23 mouse cellular contexts compared by ENCODE assay signal in genomic region chr7:83060733-83061132, GRCm38 (mm10).
DNase-seq lines count a peak whose midpoint lies in the region; ATAC-seq and TF ChIP-seq lines count a peak whose summit lies in the region.
"Had no signal": no experiment of that assay in that cellular context is flagged by ENCODE, and none has a peak within 500 bp of the region (broad histone marks: within the 10 kb centered on the region; RNA-seq: fewer than 3 reads in every experiment).

No protein-coding gene starts in this region.

- H3K9ac ChIP-seq in neural tube, embryonic 15.5 days (replicated peaks) = no peak overlapping the region
- H3K9ac ChIP-seq in embryonic facial prominence, embryonic 11.5 days (replicated peaks; ENCODE audit: low read length) = no peak overlapping the region
- H3K9ac ChIP-seq: forebrain, postnatal 0 days; heart, embryonic 12.5 days; midbrain, embryonic 15.5 days; neural tube, embryonic 12.5 days had no signal

- no peaks in the 10 kb centered on the region for H3K9me3 ChIP-seq in neural tube, embryonic 15.5 days (replicated peaks)
- H3K9me3 ChIP-seq in embryonic facial prominence, embryonic 11.5 days (replicated peaks; ENCODE audit: control insufficient read depth, low read length) = no peaks in the 10 kb centered on the region
- no peaks in the 10 kb centered on the region for H3K9me3 ChIP-seq in limb, embryonic 10.5 days (replicated peaks)
- H3K9me3 ChIP-seq: heart, embryonic 12.5 days; midbrain, embryonic 15.5 days; neural tube, embryonic 12.5 days had no signal

- no peaks in the 10 kb centered on the region for H3K4me1 ChIP-seq in neural tube, embryonic 15.5 days
- H3K4me1 ChIP-seq in embryonic facial prominence, embryonic 11.5 days (ENCODE audit: control insufficient read depth, insufficient read depth, low read length) = no peaks in the 10 kb centered on the region
- H3K4me1 ChIP-seq in limb, embryonic 10.5 days = peaks cover 36% of the 10 kb centered on the region
- H3K4me1 ChIP-seq: midbrain, embryonic 15.5 days had no signal

- H3K36me3 ChIP-seq in neural tube, embryonic 15.5 days = no peaks in the 10 kb centered on the region
- H3K36me3 ChIP-seq in embryonic facial prominence, embryonic 11.5 days (replicated peaks; ENCODE audit: control insufficient read depth, insufficient read depth, low read depth, low read length) = no peaks in the 10 kb centered on the region
- no peaks in the 10 kb centered on the region for H3K36me3 ChIP-seq in limb, embryonic 10.5 days
- H3K36me3 ChIP-seq in myocyte (ENCODE audit: control insufficient read depth, insufficient read depth) = no peaks in the 10 kb centered on the region
- H3K36me3 ChIP-seq: heart, embryonic 12.5 days; midbrain, embryonic 15.5 days; neural tube, embryonic 12.5 days had no signal

- no peak for TF ChIP-seq POLR2A in myocyte (IDR thresholded peaks at IDR 0.05; ENCODE audit: insufficient read length, low read depth)

- no peaks in the 10 kb centered on the region for H3K27me3 ChIP-seq in neural tube, embryonic 15.5 days (replicated peaks)
- H3K27me3 ChIP-seq in embryonic facial prominence, embryonic 11.5 days (ENCODE audit: control insufficient read depth, insufficient read depth, low read length) = no peaks in the 10 kb centered on the region
- no peaks in the 10 kb centered on the region for H3K27me3 ChIP-seq in limb, embryonic 10.5 days (ENCODE audit: low read depth, poor library complexity, severe bottlenecking)
- no peaks in the 10 kb centered on the region for H3K27me3 ChIP-seq in myocyte (ENCODE audit: control insufficient read depth, insufficient read depth, insufficient read length)
- H3K27me3 ChIP-seq: heart, embryonic 12.5 days; midbrain, embryonic 15.5 days; neural tube, embryonic 12.5 days had no signal

- 8% methylated on average over 5 of the region's 5 CpGs for WGBS in neural tube, embryonic 15.5 days
- 23% methylated on average over 5 of the region's 5 CpGs for WGBS in embryonic facial prominence, embryonic 11.5 days
- 19% methylated on average over 5 of the region's 5 CpGs for WGBS in limb, embryonic 10.5 days

- no peak overlapping the region for H3K4me3 ChIP-seq in neural tube, embryonic 15.5 days (replicated peaks)
- no peak overlapping the region for H3K4me3 ChIP-seq in embryonic facial prominence, embryonic 11.5 days (ENCODE audit: low read depth, low read length)
- H3K4me3 ChIP-seq in limb, embryonic 10.5 days = no peak overlapping the region
- no peak overlapping the region for H3K4me3 ChIP-seq in myocyte
- H3K4me3 ChIP-seq: erythroblast, embryonic 14.5 days; heart, embryonic 12.5 days; midbrain, embryonic 15.5 days; neural tube, embryonic 12.5 days had no signal

- peak; percentile 18 for DNase-seq in neural tube, embryonic 10.5 days (ENCODE audit: extremely low spot score, low spot score)
- peak; percentile 91 for DNase-seq in embryonic facial prominence, embryonic 11.5 days (ENCODE audit: low spot score)
- peak; percentile 76 for DNase-seq in limb, embryonic 10.5 days (ENCODE audit: low spot score)
- no peak for DNase-seq in heart, adult 8-10 months (ENCODE audit: low spot score)
- DNase-seq in left cerebral cortex, adult 11 months (ENCODE audit: low spot score) = no peak
- DNase-seq: adrenal gland, postnatal 14 days; cerebellum, adult 8-10 months; forebrain, postnatal 0 days; gastrocnemius, postnatal 25 days; heart, postnatal 4 days; kidney, postnatal 25 days; left cerebral cortex, postnatal 4 days; lung, adult 18-20 months; lung, postnatal 4 days; thymus, adult 2 months had no signal

- no peaks in the 10 kb centered on the region for H3K79me2 ChIP-seq in myocyte (ENCODE audit: control insufficient read depth, insufficient read depth)

- H3K4me2 ChIP-seq in neural tube, embryonic 15.5 days = no peak overlapping the region
- no peak overlapping the region for H3K4me2 ChIP-seq in embryonic facial prominence, embryonic 11.5 days (ENCODE audit: low read depth, low read length)
- H3K4me2 ChIP-seq in myocyte (ENCODE audit: low read depth) = peak overlapping the region; percentile 21
- H3K4me2 ChIP-seq: heart, embryonic 12.5 days; midbrain, embryonic 15.5 days; neural tube, embryonic 12.5 days had no signal

- no peak for ATAC-seq in neural tube, embryonic 15.5 days (ENCODE audit: low FRiP score)
- peak; percentile 71; the same call in 1 of the 2 replicates for ATAC-seq in embryonic facial prominence, embryonic 11.5 days (replicated peaks; ENCODE audit: insufficient number of reproducible peaks, low FRiP score, low TSS enrichment, low read depth)
- no peak for ATAC-seq in activated CD4-positive, CD25-positive, alpha-beta regulatory T cell, adult 4 months
- ATAC-seq: forebrain, postnatal 0 days; intestine, postnatal 0 days; midbrain, embryonic 15.5 days had no signal

- H3ac ChIP-seq in myocyte (ENCODE audit: control insufficient read depth, insufficient read length) = no peak overlapping the region

- H3K27ac ChIP-seq in neural tube, embryonic 15.5 days (replicated peaks) = no peak overlapping the region
- peak overlapping the region; percentile 52 for H3K27ac ChIP-seq in embryonic facial prominence, embryonic 11.5 days (replicated peaks; ENCODE audit: low read depth, low read length)
- peak overlapping the region; percentile 91 for H3K27ac ChIP-seq in limb, embryonic 10.5 days
- H3K27ac ChIP-seq: midbrain, embryonic 15.5 days; neural tube, embryonic 12.5 days had no signal

TF ChIP-seq in myocyte, 11 proteins besides CTCF, POLR2A, EP300 and RAD21:
- no peak for TF ChIP-seq TCF3 (IDR thresholded peaks at IDR 0.05; ENCODE audit: insufficient read length, low read depth)
- TF ChIP-seq REST (IDR thresholded peaks at IDR 0.05; ENCODE audit: insufficient read depth, insufficient read length) = no peak
- no peak for TF ChIP-seq TCF12 (IDR thresholded peaks at IDR 0.05; ENCODE audit: insufficient read depth, poor library complexity, severe bottlenecking)
- TF ChIP-seq MAX (IDR thresholded peaks at IDR 0.05; ENCODE audit: low read depth) = no peak
- TF ChIP-seq CEBPB (IDR thresholded peaks at IDR 0.05; ENCODE audit: insufficient read depth, poor library complexity, severe bottlenecking) = no peak
- TF ChIP-seq MYOD1 (IDR thresholded peaks at IDR 0.05; ENCODE audit: control insufficient read depth in 1 of 3, insufficient read length in 2 of 3, low read depth in 2 of 3) = no peak
- TF ChIP-seq E2F4 (IDR thresholded peaks at IDR 0.05; ENCODE audit: insufficient read depth) = no peak
- TF ChIP-seq POLR2AphosphoS2 (IDR thresholded peaks at IDR 0.05; ENCODE audit: insufficient read length, low read depth) = no peak
- TF ChIP-seq SRF (IDR thresholded peaks at IDR 0.05; ENCODE audit: control insufficient read depth, insufficient read length, low read depth) = no peak
- no peak for TF ChIP-seq USF1 (IDR thresholded peaks at IDR 0.05; ENCODE audit: low read depth)
- no peak for TF ChIP-seq MYOG (IDR thresholded peaks at IDR 0.05; ENCODE audit: control insufficient read depth in 1 of 3, insufficient read depth in 1 of 3, insufficient read length in 2 of 3, low read depth in 2 of 3)

Comparison
In these comparisons a context has a peak if more than half of its experiments do, and no peak if none do; other contexts are left out.
1. DNase-seq: peak in neural tube, embryonic 10.5 days (single experiment), embryonic facial prominence, embryonic 11.5 days (single experiment) and limb, embryonic 10.5 days (single experiment); none in heart, adult 8-10 months (single experiment) and left cerebral cortex, adult 11 months (single experiment).